18 mouse cellular contexts compared by ENCODE assay signal in genomic region chr1:153125287-153126275, GRCm38 (mm10).
DNase-seq lines count a peak whose midpoint lies in the region; ATAC-seq and TF ChIP-seq lines count a peak whose summit lies in the region.
"Had no signal": no experiment of that assay in that cellular context is flagged by ENCODE, and none has a peak within 500 bp of the region (broad histone marks: within the 10 kb centered on the region; RNA-seq: fewer than 3 reads in every experiment).

No protein-coding gene starts in this region.

- intact Hi-C loops in gastrocnemius, adult 2 months (cut with DNase I), result no loop called here
- intact Hi-C loops in gastrocnemius, postnatal 36 days (cut with DNase I), result no loop called here

- no peaks in the 10 kb centered on the region for H3K36me3 ChIP-seq in intestine, embryonic 15.5 days
- H3K36me3 ChIP-seq in intestine, embryonic 16.5 days (ENCODE audit: control insufficient read depth, insufficient read depth, low read length), result no peaks in the 10 kb centered on the region
- H3K36me3 ChIP-seq in kidney, embryonic 14.5 days (ENCODE audit: control insufficient read depth, insufficient read depth, low read length), result no peaks in the 10 kb centered on the region; the same call in 1 of the 2 replicates
- no peaks in the 10 kb centered on the region for H3K36me3 ChIP-seq in stomach, embryonic 15.5 days
- H3K36me3 ChIP-seq in liver, embryonic 11.5 days (ENCODE audit: control insufficient read depth, insufficient read depth, low read length), result no peaks in the 10 kb centered on the region
- H3K36me3 ChIP-seq: forebrain, embryonic 15.5 days; lung, embryonic 15.5 days had no signal

- H3K27me3 ChIP-seq in intestine, embryonic 15.5 days (replicated peaks), result no peaks in the 10 kb centered on the region
- no peaks in the 10 kb centered on the region for H3K27me3 ChIP-seq in intestine, embryonic 16.5 days (replicated peaks; ENCODE audit: control insufficient read depth, insufficient read depth, low read length)
- H3K27me3 ChIP-seq in kidney, embryonic 14.5 days (ENCODE audit: control insufficient read depth, insufficient read depth, low read length), result no peaks in the 10 kb centered on the region
- H3K27me3 ChIP-seq in stomach, embryonic 15.5 days (replicated peaks), result no peaks in the 10 kb centered on the region
- H3K27me3 ChIP-seq in liver, embryonic 11.5 days (replicated peaks; ENCODE audit: control insufficient read depth, insufficient read depth, low read length), result no peaks in the 10 kb centered on the region
- H3K27me3 ChIP-seq: CH12.LX; forebrain, embryonic 15.5 days; lung, embryonic 15.5 days had no signal

- peak overlapping the region; percentile 78 for H3K27ac ChIP-seq in gastrocnemius, adult 2 months
- H3K27ac ChIP-seq in intestine, embryonic 15.5 days, result peak overlapping the region; percentile 20
- H3K27ac ChIP-seq in intestine, embryonic 16.5 days (ENCODE audit: low read length), result no peak overlapping the region
- peak overlapping the region; percentile 84 for H3K27ac ChIP-seq in kidney, embryonic 14.5 days (ENCODE audit: low read depth, low read length)
- peak overlapping the region; percentile 52; the same call in 1 of the 2 replicates for H3K27ac ChIP-seq in stomach, embryonic 15.5 days
- no peak overlapping the region for H3K27ac ChIP-seq in liver, embryonic 11.5 days (ENCODE audit: low read depth, low read length)
- H3K27ac ChIP-seq: forebrain, embryonic 15.5 days; lung, embryonic 15.5 days had no signal

- no peak overlapping the region; the same call in 1 of the 2 replicates for H3K4me3 ChIP-seq in gastrocnemius, adult 2 months
- H3K4me3 ChIP-seq in intestine, embryonic 15.5 days (replicated peaks), result no peak overlapping the region
- H3K4me3 ChIP-seq in intestine, embryonic 16.5 days (ENCODE audit: low read length), result no peak overlapping the region
- H3K4me3 ChIP-seq in kidney, embryonic 14.5 days (ENCODE audit: low read length), result no peak overlapping the region
- no peak overlapping the region for H3K4me3 ChIP-seq in stomach, embryonic 15.5 days (replicated peaks)
- no peak overlapping the region for H3K4me3 ChIP-seq in liver, embryonic 11.5 days (ENCODE audit: low read depth, low read length)
- H3K4me3 ChIP-seq: erythroblast, embryonic 14.5 days; forebrain, embryonic 15.5 days; lung, embryonic 15.5 days had no signal

- H3K9ac ChIP-seq in intestine, embryonic 15.5 days, result no peak overlapping the region
- no peak overlapping the region for H3K9ac ChIP-seq in intestine, embryonic 16.5 days (ENCODE audit: low read depth, low read length)
- no peak overlapping the region for H3K9ac ChIP-seq in kidney, embryonic 14.5 days (ENCODE audit: low read depth, low read length)
- no peak overlapping the region for H3K9ac ChIP-seq in stomach, embryonic 15.5 days
- no peak overlapping the region for H3K9ac ChIP-seq in liver, embryonic 11.5 days (ENCODE audit: low read depth, low read length)
- H3K9ac ChIP-seq: forebrain, embryonic 15.5 days; lung, embryonic 15.5 days had no signal

- DNase-seq in gastrocnemius, adult 2 months, result no peak
- no peak for DNase-seq in gastrocnemius, postnatal 36 days
- no peak for DNase-seq in liver, embryonic 11.5 days (ENCODE audit: low spot score)
- DNase-seq in thymus, postnatal 0 days (ENCODE audit: low spot score), result no peak
- DNase-seq: adrenal gland, postnatal 25 days; liver; right cerebral cortex, postnatal 25 days; thymus, adult 2 months had no signal

- 0 out of 2 replicates have a peak, but pooled peaks cover 3% of the 10 kb centered on the region for H3K4me1 ChIP-seq in intestine, embryonic 15.5 days (replicated peaks)
- peaks cover 10% of the 10 kb centered on the region for H3K4me1 ChIP-seq in intestine, embryonic 16.5 days (ENCODE audit: control insufficient read depth, insufficient read depth, low read length)
- peaks cover 20% of the 10 kb centered on the region for H3K4me1 ChIP-seq in kidney, embryonic 14.5 days (ENCODE audit: control insufficient read depth, insufficient read depth, low read length)
- peaks cover 2% of the 10 kb centered on the region; the same call in 1 of the 2 replicates for H3K4me1 ChIP-seq in stomach, embryonic 15.5 days
- no peaks in the 10 kb centered on the region for H3K4me1 ChIP-seq in liver, embryonic 11.5 days (replicated peaks; ENCODE audit: control insufficient read depth, insufficient read depth, low read length)
- H3K4me1 ChIP-seq: forebrain, embryonic 15.5 days; lung, embryonic 15.5 days had no signal

- WGBS in intestine, embryonic 15.5 days, result 73% methylated on average over 8 of the region's 8 CpGs
- 66% methylated on average over 8 of the region's 8 CpGs for WGBS in intestine, embryonic 16.5 days
- 22% methylated on average over 8 of the region's 8 CpGs for WGBS in kidney, embryonic 14.5 days
- WGBS in stomach, embryonic 15.5 days, result 75% methylated on average over 8 of the region's 8 CpGs
- WGBS in liver, embryonic 11.5 days, result 72% methylated on average over 8 of the region's 8 CpGs

- ATAC-seq in intestine, embryonic 15.5 days, result no peak
- ATAC-seq in intestine, embryonic 16.5 days, result no peak
- ATAC-seq in kidney, embryonic 14.5 days (ENCODE audit: low FRiP score, low TSS enrichment), result peak; percentile 93
- ATAC-seq in stomach, embryonic 15.5 days (ENCODE audit: insufficient read depth, low FRiP score, low read depth), result no peak
- no peak for ATAC-seq in liver, embryonic 11.5 days (replicated peaks; ENCODE audit: low FRiP score)
- ATAC-seq: activated CD4-positive, CD25-positive, alpha-beta regulatory T cell, adult 4 months; forebrain, embryonic 15.5 days; midbrain, embryonic 16.5 days had no signal

- H3K4me2 ChIP-seq in intestine, embryonic 15.5 days (replicated peaks), result no peak overlapping the region
- no peak overlapping the region for H3K4me2 ChIP-seq in intestine, embryonic 16.5 days (ENCODE audit: low read depth, low read length)
- no peak overlapping the region for H3K4me2 ChIP-seq in kidney, embryonic 14.5 days (replicated peaks; ENCODE audit: low read depth, low read length)
- no peak overlapping the region for H3K4me2 ChIP-seq in stomach, embryonic 15.5 days
- no peak overlapping the region for H3K4me2 ChIP-seq in liver, embryonic 11.5 days
- H3K4me2 ChIP-seq: forebrain, embryonic 15.5 days; lung, embryonic 15.5 days had no signal

- no peaks in the 10 kb centered on the region for H3K9me3 ChIP-seq in intestine, embryonic 15.5 days
- no peaks in the 10 kb centered on the region for H3K9me3 ChIP-seq in intestine, embryonic 16.5 days (ENCODE audit: control insufficient read depth, low read length)
- no peaks in the 10 kb centered on the region for H3K9me3 ChIP-seq in kidney, embryonic 14.5 days (ENCODE audit: control insufficient read depth, low read length)
- no peaks in the 10 kb centered on the region for H3K9me3 ChIP-seq in stomach, embryonic 15.5 days
- H3K9me3 ChIP-seq in liver, embryonic 11.5 days (ENCODE audit: control insufficient read depth, low read length), result no peaks in the 10 kb centered on the region
- H3K9me3 ChIP-seq: forebrain, embryonic 15.5 days; lung, embryonic 15.5 days had no signal

- TF ChIP-seq CTCF in gastrocnemius, adult 2 months (IDR thresholded peaks at IDR 0.05), result no peak

Comparison
In these comparisons a context has a peak if more than half of its experiments do, and no peak if none do; other contexts are left out.
1. H3K27ac ChIP-seq: peak in gastrocnemius, adult 2 months (single experiment), intestine, embryonic 15.5 days (single experiment), kidney, embryonic 14.5 days (single experiment) and stomach, embryonic 15.5 days (single experiment); none in intestine, embryonic 16.5 days (single experiment) and liver, embryonic 11.5 days (single experiment).